Mouse (Mus musculus) natural killer cell, adult 2 months (primary cell): ENCODE measurements at regions not wholly inside any gene's neighbourhood (a gene's known extent, or its start where the extent isn't known, plus 50 kb on each side); places are given as distances from the start of the nearest gene placed in this dataset.

ENCODE experiments used
- DNase-seq, 2 experiments: peaks; one replicate each; pipeline ENCODE4 v3.0.0; 2022; ENCODE audit warnings: low spot score in 2 of 2

- DNase-seq, result no peak
Observed at GRCm38 (mm10) chr1:185151130-185151799, 52.7 kb upstream of the Rab3gap2 start.

GRCm38 (mm10) chr1:185150431-185151129 is 53.3 kb upstream of the Rab3gap2 start:
- DNase-seq, result no peak

- DNase-seq, result no peak
Observed at GRCm38 (mm10) chr1:185144791-185145190, 59.1 kb upstream of the Rab3gap2 start.

GRCm38 (mm10) chr1:185144006-185144405 is 59.9 kb upstream of the Rab3gap2 start:
- DNase-seq, result no peak

- no peak for DNase-seq
Observed at GRCm38 (mm10) chr1:185140317-185140716, 63.6 kb upstream of the Rab3gap2 start.

GRCm38 (mm10) chr1:185128209-185128608 is 75.7 kb upstream of the Rab3gap2 start:
- no peak for DNase-seq

GRCm38 (mm10) chr1:185125737-185126286 is 78.1 kb upstream of the Rab3gap2 start:
- DNase-seq, result no peak

- DNase-seq, result peak; percentile 50 to 75
Observed at GRCm38 (mm10) chr1:185121552-185121951, 82.4 kb upstream of the Rab3gap2 start.

- peak; percentile 38 to 67 for DNase-seq
Observed at GRCm38 (mm10) chr1:185120416-185120815, 83.5 kb upstream of the Rab3gap2 start.

- DNase-seq, result no peak
Observed at GRCm38 (mm10) chr1:185117711-185118110, 86.2 kb upstream of the Rab3gap2 start.

GRCm38 (mm10) chr1:185113687-185114086 is 90.2 kb upstream of the Rab3gap2 start:
- DNase-seq, result no peak

- DNase-seq, result no peak
Observed at GRCm38 (mm10) chr1:185112017-185112399, 91.9 kb upstream of the Rab3gap2 start.

GRCm38 (mm10) chr1:185111347-185112016 is 92.4 kb upstream of the Rab3gap2 start:
- no peak for DNase-seq

GRCm38 (mm10) chr1:185104945-185105884 is 98.7 kb upstream of the Rab3gap2 start:
- DNase-seq, result peak; percentile 75 to 90

GRCm38 (mm10) chr1:185103803-185104202 is 100.1 kb upstream of the Rab3gap2 start:
- DNase-seq, result no peak

- no peak for DNase-seq
Observed at GRCm38 (mm10) chr1:185098975-185099958, 99.9 kb upstream of the Mark1 start.

- DNase-seq, result no peak
Observed at GRCm38 (mm10) chr1:185098195-185098974, 99.0 kb upstream of the Mark1 start.

GRCm38 (mm10) chr1:185096741-185097140 is 97.4 kb upstream of the Mark1 start:
- DNase-seq, result no peak

GRCm38 (mm10) chr1:185092757-185093156 is 93.4 kb upstream of the Mark1 start:
- DNase-seq, result no peak
